Mouse (Mus musculus) ZHBTc4 (cell line): ENCODE measurements at regions not wholly inside any gene's neighbourhood (a gene's known extent, or its start where the extent isn't known, plus 50 kb on each side); places are given as distances from the start of the nearest gene placed in this dataset.

Source experiments
- DNase-seq: peaks from one replicate; pipeline ENCODE4 v3.0.0-alpha.2; 2011; ENCODE audit warnings: low read depth, low spot score

- DNase-seq: no peak
These were observed 68.4 kb upstream of the Tpm1 start for GRCm38 (mm10) chr9:67117639-67118038.

GRCm38 (mm10) chr9:67115991-67116390 lies 66.8 kb upstream of the Tpm1 start:
- no peak for DNase-seq

- DNase-seq: no peak
These were observed 64.9 kb upstream of the Tpm1 start for GRCm38 (mm10) chr9:67114099-67114498.

GRCm38 (mm10) chr9:67111836-67112584 lies 62.8 kb upstream of the Tpm1 start:
- DNase-seq: no peak

GRCm38 (mm10) chr9:67107938-67108337 lies 58.7 kb upstream of the Tpm1 start:
- peak; percentile 42 for DNase-seq

- DNase-seq: no peak
These were observed 56.7 kb upstream of the Tpm1 start for GRCm38 (mm10) chr9:67105867-67106266.

- DNase-seq: no peak
These were observed 56.0 kb upstream of the Tpm1 start for GRCm38 (mm10) chr9:67105216-67105615.

- no peak for DNase-seq
These were observed 55.4 kb upstream of the Tpm1 start for GRCm38 (mm10) chr9:67104616-67105015.

- DNase-seq: no peak
These were observed 53.4 kb upstream of the Tpm1 start for GRCm38 (mm10) chr9:67102578-67102977.

- no peak for DNase-seq
These were observed 50.3 kb upstream of the Tpm1 start for GRCm38 (mm10) chr9:67099471-67099870.
